In genomic region chr10:90808616-90809310, GRCm38 (mm10) we compare ENCODE assay signal across 32 mouse cellular contexts.
"Had no signal": no experiment of that assay in that cellular context is flagged by ENCODE, and none has a peak within 500 bp of the region (broad histone marks: within the 10 kb centered on the region; RNA-seq: fewer than 3 reads in every experiment).

No protein-coding gene starts in this region.

- H3K27me3 ChIP-seq: heart, embryonic 12.5 days; hindbrain, embryonic 12.5 days; hindbrain, embryonic 13.5 days; hindbrain, embryonic 15.5 days; intestine, embryonic 15.5 days had no signal

- H3K9me3 ChIP-seq: heart, embryonic 10.5 days; heart, embryonic 12.5 days; heart, embryonic 13.5 days; heart, embryonic 15.5 days; hindbrain, embryonic 10.5 days; hindbrain, embryonic 12.5 days; hindbrain, embryonic 13.5 days; hindbrain, embryonic 15.5 days; intestine, embryonic 15.5 days; kidney, embryonic 15.5 days had no signal

- H3K9ac ChIP-seq: heart, embryonic 12.5 days; heart, embryonic 13.5 days; heart, embryonic 15.5 days; hindbrain, embryonic 12.5 days; hindbrain, embryonic 13.5 days; hindbrain, embryonic 14.5 days; hindbrain, embryonic 15.5 days; intestine, embryonic 15.5 days; kidney, embryonic 15.5 days had no signal

- DNase-seq: heart, postnatal 10 days; heart, postnatal 14 days; heart, postnatal 36 days; heart, postnatal 4 days; kidney, adult 11 months; kidney, adult 18-20 months; kidney, adult 2 months; kidney, adult 8-10 months; kidney, adult 9 months; kidney, postnatal 10 days; kidney, postnatal 14 days; kidney, postnatal 25 days; kidney, postnatal 36 days; kidney, postnatal 4 days; layer of hippocampus, adult 9-11 months; layer of hippocampus, postnatal 36 days had no signal

- H3K4me2 ChIP-seq: heart, embryonic 11.5 days; heart, embryonic 12.5 days; heart, embryonic 13.5 days; heart, embryonic 15.5 days; hindbrain, embryonic 12.5 days; hindbrain, embryonic 13.5 days; hindbrain, embryonic 14.5 days; hindbrain, embryonic 15.5 days; intestine, embryonic 15.5 days; kidney, embryonic 15.5 days had no signal

- H3K36me3 ChIP-seq: heart, embryonic 10.5 days; heart, embryonic 12.5 days; heart, embryonic 13.5 days; heart, embryonic 15.5 days; hindbrain, embryonic 10.5 days; hindbrain, embryonic 12.5 days; hindbrain, embryonic 13.5 days; hindbrain, embryonic 15.5 days; intestine, embryonic 15.5 days; kidney, embryonic 15.5 days had no signal

- H3K27ac ChIP-seq: heart, embryonic 10.5 days; heart, embryonic 13.5 days; heart, embryonic 15.5 days; hindbrain, embryonic 10.5 days; hindbrain, embryonic 12.5 days; hindbrain, embryonic 13.5 days; hindbrain, embryonic 14.5 days; hindbrain, embryonic 15.5 days; hindbrain, postnatal 0 days; intestine, embryonic 15.5 days; kidney, embryonic 15.5 days; kidney, postnatal 0 days; layer of hippocampus, adult 2 months; left cerebral cortex, adult 2 months had no signal

- H3K4me3 ChIP-seq: heart, embryonic 10.5 days; heart, embryonic 12.5 days; heart, embryonic 13.5 days; heart, embryonic 15.5 days; hindbrain, embryonic 10.5 days; hindbrain, embryonic 12.5 days; hindbrain, embryonic 13.5 days; hindbrain, embryonic 15.5 days; intestine, embryonic 15.5 days; kidney, embryonic 15.5 days; layer of hippocampus, adult 2 months; left cerebral cortex, adult 2 months had no signal

- H3K4me1 ChIP-seq: heart, embryonic 10.5 days; heart, embryonic 12.5 days; heart, embryonic 13.5 days; heart, embryonic 15.5 days; hindbrain, embryonic 10.5 days; intestine, embryonic 15.5 days; kidney, embryonic 15.5 days had no signal
